15 mouse cellular contexts compared by ENCODE assay signal in genomic region chr6:13296041-13296440, GRCm38 (mm10).
A peak's percentile ranks its signal among the peaks of the same experiment; 100 is the strongest.
DNase-seq lines count a peak whose midpoint lies in the region; ATAC-seq and TF ChIP-seq lines count a peak whose summit lies in the region.
"Had no signal": no experiment of that assay in that cellular context is flagged by ENCODE, and none has a peak within 500 bp of the region (broad histone marks: within the 10 kb centered on the region; RNA-seq: fewer than 3 reads in every experiment).

No protein-coding gene starts in this region.

- intact Hi-C loops in gastrocnemius, postnatal 36 days (cut with DNase I): no loop called here

- no peak for TF ChIP-seq POLR2A in lung, adult 2 months (IDR thresholded peaks at IDR 0.05; ENCODE audit: borderline replicate concordance, extremely low read depth, low read depth, low read length)

- no peak for TF ChIP-seq EP300 in stomach, postnatal 0 days (optimal IDR thresholded peaks at IDR 0.05)

- H3K9me3 ChIP-seq in stomach, postnatal 0 days (ENCODE audit: control insufficient read depth, low read length): no peaks in the 10 kb centered on the region
- H3K9me3 ChIP-seq: heart, embryonic 13.5 days; liver, embryonic 15.5 days had no signal

- 78% methylated on average over 2 of the region's 2 CpGs for WGBS in stomach, postnatal 0 days
- 90% methylated on average over 2 of the region's 2 CpGs for WGBS in lung, adult 2 months

- 0 out of 2 replicates have a peak, but pooled peaks have one; percentile 15 for ATAC-seq in stomach, postnatal 0 days (ENCODE audit: low FRiP score, low TSS enrichment)
- ATAC-seq: intestine, embryonic 16.5 days had no signal

- H3K9ac ChIP-seq in stomach, postnatal 0 days (ENCODE audit: low read length): no peak overlapping the region
- H3K9ac ChIP-seq: heart, embryonic 13.5 days; liver, embryonic 15.5 days had no signal

- DNase-seq in gastrocnemius, postnatal 10 days: peak; percentile 21
- no peak for DNase-seq in gastrocnemius, postnatal 36 days
- peak; percentile 45 to 58 for DNase-seq in layer of hippocampus, postnatal 14 days (ENCODE audit: low spot score in 2 of 2)
- DNase-seq in layer of hippocampus, adult 18-20 months (ENCODE audit: low spot score in 2 of 2): no peak
- peak; percentile 15 for DNase-seq in right cerebral cortex, postnatal 4 days
- DNase-seq in right cerebral cortex, postnatal 36 days (ENCODE audit: low spot score in 2 of 2): no peak
- DNase-seq in stomach, postnatal 0 days (ENCODE audit: low spot score): no peak
- no peak for DNase-seq in lung, adult 2 months
- DNase-seq: cerebellum, adult 9-10 months; kidney, postnatal 10 days; lung, postnatal 4 days had no signal

- TF ChIP-seq CTCF in stomach, postnatal 0 days (IDR thresholded peaks at IDR 0.05; ENCODE audit: low read depth): no peak
- TF ChIP-seq CTCF in lung, adult 2 months (IDR thresholded peaks at IDR 0.05; ENCODE audit: insufficient read depth, low read length): no peak

- H3K27ac ChIP-seq in stomach, postnatal 0 days (replicated peaks): no peak overlapping the region
- H3K27ac ChIP-seq: embryonic facial prominence, embryonic 10.5 days; heart, embryonic 13.5 days; liver, embryonic 15.5 days had no signal

- no peaks in the 10 kb centered on the region for H3K36me3 ChIP-seq in stomach, postnatal 0 days (ENCODE audit: control insufficient read depth, insufficient read depth, low read length)
- H3K36me3 ChIP-seq: embryonic facial prominence, embryonic 10.5 days; heart, embryonic 13.5 days; liver, embryonic 15.5 days had no signal

- H3K4me3 ChIP-seq in stomach, postnatal 0 days (ENCODE audit: low read depth, low read length): no peak overlapping the region
- no peak overlapping the region for H3K4me3 ChIP-seq in lung, adult 2 months (replicated peaks; ENCODE audit: extremely low read depth, low read depth, low read length)
- H3K4me3 ChIP-seq: embryonic facial prominence, embryonic 10.5 days; heart, embryonic 13.5 days; liver, embryonic 15.5 days had no signal

- H3K27me3 ChIP-seq in stomach, postnatal 0 days (ENCODE audit: control insufficient read depth, insufficient read depth, low read length): no peaks in the 10 kb centered on the region
- H3K27me3 ChIP-seq: heart, embryonic 13.5 days; liver, embryonic 15.5 days had no signal

- no peak overlapping the region for H3K4me2 ChIP-seq in stomach, postnatal 0 days (replicated peaks; ENCODE audit: low read depth)
- H3K4me2 ChIP-seq: heart, embryonic 13.5 days; liver, embryonic 15.5 days had no signal

- no peaks in the 10 kb centered on the region for H3K4me1 ChIP-seq in stomach, postnatal 0 days (replicated peaks; ENCODE audit: control insufficient read depth, insufficient read depth)
- no peaks in the 10 kb centered on the region for H3K4me1 ChIP-seq in lung, adult 2 months (ENCODE audit: control insufficient read depth, insufficient read depth, low read length)
- H3K4me1 ChIP-seq: embryonic facial prominence, embryonic 10.5 days; heart, embryonic 13.5 days; liver, embryonic 15.5 days had no signal

Comparison
In these comparisons a context has a peak if more than half of its experiments do, and no peak if none do; other contexts are left out.
1. DNase-seq: peak in gastrocnemius, postnatal 10 days (single experiment), layer of hippocampus, postnatal 14 days (2 of 2) and right cerebral cortex, postnatal 4 days (single experiment); none in gastrocnemius, postnatal 36 days (0 of 2), layer of hippocampus, adult 18-20 months (0 of 2), right cerebral cortex, postnatal 36 days (0 of 2), stomach, postnatal 0 days (single experiment) and lung, adult 2 months (single experiment).